Mouse (Mus musculus): ENCODE measurements at regions not wholly inside any gene's neighbourhood (a gene's known extent, or its start where the extent isn't known, plus 50 kb on each side); places are given as distances from the start of the nearest gene placed in this dataset.

GRCm38 (mm10) chr10:17529851-17530509 is 193.0 kb upstream of the Cited2 start:
- DNase-seq: no peak

GRCm38 (mm10) chr10:17531021-17531420 is 192.0 kb upstream of the Cited2 start:
- no peak for DNase-seq

DNA sequence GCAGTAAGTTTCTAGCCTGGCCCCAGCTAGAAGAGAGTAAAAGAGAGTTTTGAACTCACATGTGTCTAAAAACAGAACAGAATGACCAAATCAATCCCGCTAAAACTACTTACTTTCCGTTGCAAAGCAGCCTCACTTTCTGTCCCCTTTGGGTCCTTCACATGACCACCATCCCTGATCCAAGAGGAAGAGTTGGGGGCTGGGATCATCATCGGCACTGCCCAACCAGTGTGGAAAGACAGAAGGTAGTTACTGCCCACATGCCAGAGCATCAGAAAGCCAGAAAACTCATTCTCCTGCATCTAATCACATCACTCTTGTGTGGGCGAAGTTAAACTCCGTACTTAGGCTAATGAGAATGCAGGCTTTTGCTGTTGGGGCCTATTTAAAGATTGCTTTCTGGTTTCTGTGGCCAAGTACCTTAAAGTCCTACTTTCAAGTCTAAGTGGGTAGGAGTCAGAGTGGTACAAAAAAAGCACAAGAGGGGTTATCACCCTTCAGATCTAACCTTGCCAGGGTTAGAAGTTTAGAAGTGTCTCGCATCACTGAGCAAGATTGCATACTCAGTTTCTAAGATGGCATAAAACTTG is 184.0 kb upstream of the Cited2 start:
- peak in 1 of 2 experiments; percentile 14 for DNase-seq

DNA sequence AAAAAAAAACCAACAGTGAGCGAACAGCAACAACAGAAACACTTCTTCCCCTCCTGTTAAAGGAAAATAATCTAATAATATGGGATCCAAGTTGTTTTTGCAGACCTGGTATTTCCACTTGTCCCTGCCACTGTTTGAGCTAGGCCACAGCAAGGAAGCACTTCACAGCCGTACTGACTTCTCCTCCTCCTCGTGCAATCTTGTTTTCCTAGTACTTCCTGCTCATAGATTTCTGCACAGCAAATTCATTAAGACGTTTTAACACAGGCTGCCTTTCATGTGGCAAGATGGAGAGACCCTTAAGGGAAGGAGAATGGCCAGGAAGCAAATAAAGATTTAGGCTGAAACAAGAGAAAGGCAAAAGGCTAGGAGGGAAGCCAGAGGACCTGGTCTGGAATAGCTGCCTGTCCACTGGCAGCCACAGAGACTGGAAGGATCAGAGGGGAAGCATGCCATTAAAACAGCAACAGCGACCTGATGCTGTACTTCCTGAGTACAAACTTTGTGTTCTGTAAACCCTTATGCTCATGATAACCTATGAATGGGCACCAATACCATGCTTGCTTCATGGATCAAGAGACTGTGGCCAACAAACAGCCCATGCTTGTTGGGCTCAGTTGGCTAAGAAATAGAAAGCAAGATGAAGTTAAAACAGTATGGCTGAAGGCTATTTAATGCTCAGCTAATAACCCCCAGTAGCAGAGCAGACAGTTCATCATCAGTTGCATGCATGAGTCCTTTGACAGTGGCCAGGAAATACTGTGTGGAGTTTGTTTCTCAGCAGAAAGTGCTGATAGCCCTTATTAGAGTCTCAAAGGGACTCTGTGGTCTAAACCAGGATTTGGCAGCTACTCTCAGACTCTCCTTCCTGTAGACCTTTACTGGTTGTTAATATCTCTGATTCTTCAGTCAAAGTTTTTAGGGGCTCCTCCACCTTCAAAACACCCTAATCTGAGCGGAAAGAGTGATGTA is 182.3 kb upstream of the Cited2 start:
- no peak for DNase-seq

- no peak for DNase-seq
Measured at GRCm38 (mm10) chr10:17542104-17542846, 180.7 kb upstream of the Cited2 start.

GRCm38 (mm10) chr10:17542847-17543421 is 180.1 kb upstream of the Cited2 start:
- DNase-seq: no peak

DNA sequence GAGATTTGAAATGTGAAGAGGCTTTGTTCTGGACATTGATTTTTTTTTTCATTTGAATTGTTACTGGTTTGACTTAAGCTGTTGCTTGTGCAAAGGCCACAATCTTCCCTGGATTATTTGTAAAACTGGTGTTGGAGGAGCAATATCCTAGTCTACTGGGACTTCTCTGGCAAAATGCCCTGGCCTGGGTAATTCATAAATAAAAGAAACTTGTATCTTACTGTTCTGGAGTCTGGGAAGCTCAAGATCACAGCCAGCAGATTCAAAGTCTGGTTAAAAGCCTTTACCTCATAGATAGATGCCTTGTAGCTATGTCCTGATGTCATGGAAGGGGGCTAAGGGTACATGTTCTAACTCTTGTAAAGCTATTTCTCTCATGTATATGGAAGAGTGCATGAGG is 177.7 kb upstream of the Cited2 start:
- no peak for DNase-seq

DNA sequence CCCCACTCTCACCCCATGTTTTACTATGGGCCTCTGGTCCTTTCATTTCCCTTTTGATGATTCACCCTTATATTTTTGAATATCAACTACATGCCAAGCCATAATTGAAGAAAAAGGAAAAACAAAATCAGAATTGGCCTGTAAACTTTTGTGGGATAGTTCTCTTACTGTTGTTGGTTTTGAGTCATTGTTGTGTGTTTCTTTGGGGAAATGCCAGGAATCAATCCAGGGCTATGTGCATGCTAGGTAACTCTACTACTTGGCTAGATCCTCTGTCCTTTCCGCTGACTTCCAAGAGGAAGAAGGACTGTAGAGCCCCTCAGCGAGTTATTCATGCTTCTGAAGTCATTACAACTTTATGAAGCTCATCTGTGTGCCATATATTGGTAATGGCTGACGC is 175.0 kb upstream of the Cited2 start:
- no peak for DNase-seq

- DNase-seq: no peak
Measured at GRCm38 (mm10) chr10:17548629-17549580, 174.1 kb upstream of the Cited2 start.

GRCm38 (mm10) chr10:17549711-17550637 is 173.0 kb upstream of the Cited2 start:
- no peak for DNase-seq

DNA sequence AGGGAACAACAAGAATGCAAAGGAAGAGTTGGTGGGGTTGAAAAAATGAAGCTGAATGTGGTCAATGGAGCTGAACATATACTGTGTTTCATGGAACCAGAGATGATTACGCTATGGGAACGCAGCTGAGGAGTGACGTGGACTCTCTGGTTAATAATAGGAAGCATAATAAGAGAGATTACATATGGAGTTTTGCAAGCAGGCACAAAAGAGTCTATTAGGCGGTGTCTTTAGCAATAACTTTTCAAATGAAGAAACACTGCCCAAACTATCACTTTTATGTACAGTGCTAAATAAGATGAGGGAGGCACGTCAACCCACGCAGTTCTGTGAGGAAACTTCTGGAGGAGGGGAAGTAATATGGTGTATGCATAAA is 172.4 kb upstream of the Cited2 start:
- DNase-seq: no peak

DNA sequence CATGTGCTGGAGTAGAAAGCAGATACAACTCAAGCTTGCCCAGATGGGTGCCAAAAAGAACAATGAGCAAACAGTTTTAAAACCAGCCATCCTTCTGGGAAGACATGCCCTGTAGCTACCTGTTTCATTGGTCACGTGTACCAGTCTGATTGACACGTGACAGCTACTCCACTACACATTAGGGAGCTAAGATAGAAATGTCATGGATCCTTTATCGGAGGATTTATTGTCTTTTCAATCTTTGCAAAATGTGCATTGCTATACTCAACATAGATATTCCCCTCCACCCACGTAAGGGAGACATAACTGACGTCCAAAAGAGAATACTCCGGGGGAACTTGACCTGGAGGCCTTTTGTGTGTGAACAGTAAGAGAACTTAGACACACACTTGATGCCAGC is 171.1 kb upstream of the Cited2 start:
- DNase-seq: no peak

- no peak for DNase-seq
Measured at GRCm38 (mm10) chr10:17552277-17552676, 170.7 kb upstream of the Cited2 start.

- DNase-seq: no peak
Measured at GRCm38 (mm10) chr10:17556391-17556790, 166.6 kb upstream of the Cited2 start.

DNA sequence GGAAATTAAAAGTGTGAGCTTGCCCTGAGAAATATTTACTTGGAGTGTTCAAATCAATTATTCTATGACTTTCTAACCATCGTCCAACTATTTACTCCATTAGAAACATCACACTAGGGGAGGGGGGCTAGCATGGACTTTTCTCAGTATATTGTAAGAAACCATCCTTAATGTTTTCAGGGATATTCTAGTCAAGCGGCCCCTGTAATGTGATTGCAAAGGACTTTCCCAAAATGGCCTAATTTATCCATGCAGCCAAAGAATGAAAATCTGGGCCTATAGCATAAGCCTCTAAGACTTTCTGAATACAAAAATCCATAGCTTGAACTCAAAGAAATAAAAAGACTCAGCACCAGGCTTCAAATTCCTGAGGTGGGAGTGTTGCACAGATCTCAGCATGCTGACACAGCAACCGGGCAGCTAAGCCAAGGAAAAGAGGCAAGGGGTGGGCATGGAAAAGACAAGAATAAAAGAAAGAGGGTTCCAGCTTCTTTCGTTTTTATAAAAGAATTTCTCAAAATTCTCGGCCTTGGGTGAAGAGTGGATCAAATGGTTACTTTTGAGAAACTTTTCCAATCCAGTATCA is 163.6 kb upstream of the Cited2 start:
- DNase-seq: no peak

DNA sequence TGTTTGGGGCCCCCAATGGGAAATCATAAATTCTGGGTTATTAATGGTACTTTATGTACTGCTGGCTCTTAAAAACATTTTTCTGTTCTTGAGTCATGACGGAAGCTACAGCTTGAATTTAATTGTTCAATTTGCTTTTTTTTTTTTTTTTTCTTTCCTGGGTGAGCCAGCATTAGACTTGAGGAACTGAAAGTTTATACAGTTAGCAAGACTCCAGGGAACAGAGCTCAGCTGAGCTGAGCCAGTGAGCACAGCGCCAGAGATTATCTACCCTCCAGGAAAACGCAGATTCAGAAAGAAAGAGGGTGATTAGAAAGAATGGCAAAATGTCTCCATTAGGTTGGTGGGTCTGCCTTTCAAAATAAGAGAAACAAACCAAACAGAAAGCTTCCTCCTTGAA is 163.0 kb upstream of the Cited2 start:
- DNase-seq: no peak

- no peak for DNase-seq
Measured at GRCm38 (mm10) chr10:17561466-17561865, 161.6 kb upstream of the Cited2 start.

DNA sequence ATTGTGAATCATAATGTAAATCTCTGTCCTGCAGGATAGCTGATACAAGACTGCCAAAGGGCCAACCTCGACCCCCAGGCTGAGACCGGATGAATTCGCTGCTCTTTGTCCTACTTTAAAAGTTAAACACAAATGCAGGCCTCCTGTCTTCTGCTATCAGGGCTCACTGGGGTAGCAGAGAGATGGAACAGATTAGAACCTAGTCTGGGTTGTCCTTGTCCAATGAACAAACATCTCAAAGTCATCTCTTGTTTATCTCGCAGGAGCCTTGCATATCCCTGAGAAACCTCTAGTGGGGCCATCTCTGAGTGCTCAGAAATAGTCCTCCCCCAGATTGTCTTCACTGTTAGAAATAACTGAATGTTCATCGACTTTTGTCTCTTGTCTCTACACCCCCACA is 161.0 kb upstream of the Cited2 start:
- no peak for DNase-seq

- DNase-seq: no peak
Measured at GRCm38 (mm10) chr10:17562410-17563350, 160.3 kb upstream of the Cited2 start.

All from B cell, adult 2 months (primary cell).